Mouse (Mus musculus) limb, embryonic 14.5 days (tissue): ENCODE results near the gene Ssx2ip. TPM values are rescaled to one million over a fixed set of nuclear protein-coding genes. Genes with fewer than 3 reads are reported as not detected.

ENCODE experiments used
- ATAC-seq: fragments of 200-750 bp; cut with Nextera tagmentation; 2 replicates; pipeline ENCODE4 v1.8.0; 2017; ENCODE audit warnings: low read depth, moderate number of reproducible peaks, moderate TSS enrichment; ENCODE audit not compliant: low FRiP score
- DNase-seq: peaks from one replicate; pipeline ENCODE4 v3.0.0-alpha.2; 2015; ENCODE audit warnings: low spot score
- H3K27ac ChIP-seq: fragments of 300-500 bp; sonication (generic); replicated peaks from 2 replicates; pipeline ENCODE4 v1.5.1; 2014; ENCODE audit warnings: low read depth, mild to moderate bottlenecking, low read length, moderate library complexity, mixed read lengths
- H3K27me3 ChIP-seq: fragments of 300-500 bp; sonication (generic); 2 replicates; pipeline ENCODE4 v1.6.1; 2014; ENCODE audit warnings: low read length, mixed read lengths; ENCODE audit not compliant: control insufficient read depth, insufficient read depth
- H3K36me3 ChIP-seq: fragments of 300-500 bp; sonication (generic); 2 replicates; pipeline ENCODE4 v1.6.1; 2014; ENCODE audit warnings: mild to moderate bottlenecking, low read length, moderate library complexity, mixed read lengths; ENCODE audit not compliant: control insufficient read depth, insufficient read depth
- H3K4me1 ChIP-seq: fragments of 300-500 bp; sonication (generic); 2 replicates; pipeline ENCODE4 v1.6.1; 2014; ENCODE audit warnings: antibody characterized with exemption, low read length, mixed read lengths; ENCODE audit not compliant: control insufficient read depth, insufficient read depth
- H3K4me2 ChIP-seq: fragments of 300-500 bp; sonication (generic); replicated peaks from 2 replicates; pipeline ENCODE4 v1.6.1; 2014; ENCODE audit warnings: low read depth, mild to moderate bottlenecking, low read length, moderate library complexity; ENCODE audit not compliant: severe bottlenecking
- H3K4me3 ChIP-seq: fragments of 300-500 bp; sonication (generic); replicated peaks from 2 replicates; pipeline ENCODE4 v1.5.1; 2014; ENCODE audit warnings: low read length
- H3K9ac ChIP-seq: fragments of 300-500 bp; sonication (generic); 2 replicates; pipeline ENCODE4 v1.6.1; 2014; ENCODE audit warnings: mild to moderate bottlenecking, low read depth, low read length, moderate library complexity; ENCODE audit not compliant: severe bottlenecking
- H3K9me3 ChIP-seq: fragments of 300-500 bp; sonication (generic); 2 replicates; pipeline ENCODE4 v1.6.1; 2016; ENCODE audit warnings: low read length; ENCODE audit not compliant: control insufficient read depth
- POLR2A ChIP-seq: fragments of 200-500 bp; IDR thresholded peaks from 2 replicates; pipeline ENCODE4 v1.8.0; 2012; ENCODE audit warnings: inconsistent platforms, mild to moderate bottlenecking, moderate library complexity, borderline replicate concordance; ENCODE audit not compliant: insufficient read depth, insufficient read length; ENCODE audit errors: extremely low read depth
- WGBS: fragments of 180-500 bp; shearing (Covaris S2); extraction: QIAGEN DNeasy Blood & Tissue Kit; methylation state at CpG from one replicate; pipeline ENCODE4 v1.1.7; 2014; 5-methylcytosine and 5-hydroxymethylcytosine counted together
- polyA plus RNA-seq, 2 experiments: library from polyadenylated mRNA; depleted of rRNA in 1 of 2; stranded (reverse) in 1 of 2; unstranded in 1 of 2; fragments of >200 nt; fragmentation: Nextera tagmentation in 1 of 2; extraction: Ambion mirVana in 1 of 2; gene quantifications; 2 replicates each; pipeline versions ENCODE4 v1.2.1 to v1.2.3; 2012 to 2014

Ssx2ip gene
- 9.1 and 12.2 TPM in 2 replicates for polyA plus RNA-seq (2012; rRNA removed)
- polyA plus RNA-seq (2014; fragmentation: Nextera tagmentation; extraction: Ambion mirVana): 28.6 and 32.6 TPM in 2 replicates

DNA sequence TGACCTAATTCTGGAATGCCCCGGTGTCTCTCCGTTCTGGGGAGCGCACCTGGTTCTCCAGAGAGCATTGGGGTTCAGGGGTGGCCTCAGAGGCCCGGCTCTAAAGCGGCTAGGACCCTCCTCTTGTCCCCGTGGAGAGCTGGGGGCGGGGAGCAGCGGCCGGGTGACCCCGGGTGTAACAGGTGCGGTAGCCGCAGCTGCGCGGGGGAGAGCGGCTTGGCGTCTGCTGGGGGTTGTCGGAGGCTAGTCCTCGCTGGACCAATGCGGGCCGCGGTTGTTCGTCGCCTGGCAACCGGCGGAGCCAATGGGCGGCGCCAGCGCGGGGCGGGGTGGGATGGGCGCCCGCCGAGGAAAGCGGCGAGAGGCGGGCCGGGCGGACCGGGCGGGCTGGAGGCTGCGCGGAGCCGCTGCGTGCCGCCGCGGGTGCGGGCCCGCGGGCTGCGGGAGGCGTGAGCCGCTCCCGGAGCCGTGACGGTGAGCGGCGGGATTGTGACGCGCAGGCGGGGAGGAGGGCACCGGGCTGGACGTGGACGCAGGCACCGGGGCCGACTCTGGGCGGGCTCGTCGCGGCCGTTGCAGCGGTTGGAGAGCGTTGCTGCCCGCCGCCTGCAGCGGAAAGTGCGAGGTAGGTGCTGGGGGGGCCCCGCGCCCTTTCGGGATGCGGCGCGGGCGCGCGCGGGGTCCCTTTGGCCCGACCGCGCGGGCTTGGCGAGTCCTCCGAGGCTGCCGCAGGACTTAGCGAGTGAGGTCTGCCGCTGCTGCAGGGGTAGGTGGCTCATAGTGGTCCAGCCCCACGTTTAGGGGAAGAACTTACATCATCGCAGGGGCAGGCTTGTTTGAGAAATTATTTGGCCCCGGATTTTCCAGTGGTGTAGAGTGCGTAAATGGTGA, at the start of gene Ssx2ip:
TSS of gene Ssx2ip (plus strand) at position 332 of the 891 bp plus-strand sequence.
- peak within 1 kb of the TSS; percentile 86 for H3K4me3 ChIP-seq
- no peak for TF ChIP-seq POLR2A
- H3K4me2 ChIP-seq: peak within 1 kb of the TSS; percentile 75
- 4% methylated on average over 72 of the region's 100 CpGs for WGBS
- H3K4me1 ChIP-seq: peaks cover 15% of the 10 kb centered on the region
- H3K27me3 ChIP-seq: no peaks in the 10 kb centered on the region
- peak within 1 kb of the TSS; percentile 70 for H3K27ac ChIP-seq
- peak; percentile 98 for ATAC-seq
- H3K36me3 ChIP-seq: no peaks in the 10 kb centered on the region
- peak within 1 kb of the TSS; percentile 85 for H3K9ac ChIP-seq
- H3K9me3 ChIP-seq: no peaks in the 10 kb centered on the region
- DNase-seq: peak; percentile 92

DNA sequence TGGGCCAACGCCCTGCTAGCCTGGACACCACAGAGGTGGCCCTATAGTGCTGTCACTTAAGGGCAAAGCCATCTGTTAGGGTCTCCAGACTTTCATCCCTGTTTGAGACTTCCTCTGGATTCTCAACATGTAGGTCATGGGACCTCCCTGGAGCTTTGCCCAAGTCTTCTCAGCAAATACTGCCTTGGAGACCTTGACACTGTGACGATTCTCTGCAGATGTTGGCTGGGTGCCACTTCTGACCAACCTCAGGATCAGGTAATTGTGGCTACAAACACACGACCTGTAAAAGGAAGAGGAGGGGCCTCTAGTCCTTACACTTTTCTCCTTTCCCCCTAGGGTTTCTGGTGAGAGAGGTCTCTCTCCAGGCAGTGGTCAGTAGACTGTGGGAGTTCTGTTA, 49.3 kb upstream of the Ssx2ip start:
- 54% methylated on average over 3 of the region's 3 CpGs for WGBS
- DNase-seq: no peak
- H3K27me3 ChIP-seq: no peaks in the 10 kb centered on the region
- H3K4me2 ChIP-seq: no peak overlapping the region
- no peak overlapping the region for H3K4me3 ChIP-seq
- no peaks in the 10 kb centered on the region for H3K9me3 ChIP-seq
- H3K36me3 ChIP-seq: no peaks in the 10 kb centered on the region
- no peak overlapping the region for H3K9ac ChIP-seq
- no peak overlapping the region for H3K27ac ChIP-seq
- ATAC-seq: no peak
- H3K4me1 ChIP-seq: no peaks in the 10 kb centered on the region
- no peak for TF ChIP-seq POLR2A

- DNase-seq: no peak
- H3K27ac ChIP-seq: no peak overlapping the region
- H3K9ac ChIP-seq: no peak overlapping the region
- TF ChIP-seq POLR2A: no peak
- no peaks in the 10 kb centered on the region for H3K36me3 ChIP-seq
- H3K27me3 ChIP-seq: no peaks in the 10 kb centered on the region
- H3K4me1 ChIP-seq: no peaks in the 10 kb centered on the region
- H3K9me3 ChIP-seq: no peaks in the 10 kb centered on the region
- no peak overlapping the region for H3K4me3 ChIP-seq
- 93% methylated on average over 9 of the region's 9 CpGs for WGBS
- H3K4me2 ChIP-seq: no peak overlapping the region
- no peak for ATAC-seq
Measured at GRCm38 (mm10) chr3:146365471-146365870, 39.0 kb upstream of the Ssx2ip start.

DNA sequence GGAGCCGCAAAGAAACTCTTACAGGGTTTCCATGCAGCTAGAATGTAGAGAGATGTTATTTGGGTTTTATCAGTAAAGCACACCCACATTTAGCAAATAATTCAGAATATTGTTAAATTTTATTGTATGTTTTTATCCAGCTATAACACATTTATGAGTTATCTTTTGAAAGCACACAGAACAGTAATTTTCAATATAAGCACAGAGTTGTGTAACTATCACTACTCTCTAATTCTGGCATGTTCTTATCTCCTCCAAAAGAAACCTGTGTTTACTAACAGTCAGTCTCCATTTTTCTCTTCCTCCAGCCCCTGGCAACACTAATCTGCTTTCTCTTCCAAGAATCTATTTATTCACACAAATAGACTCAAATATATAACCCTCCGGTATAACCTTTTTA, 37.4 kb upstream of the Ssx2ip start:
- ATAC-seq: no peak
- TF ChIP-seq POLR2A: no peak
- WGBS: 92% methylated on average over 2 of the region's 2 CpGs

GRCm38 (mm10) chr3:146370553-146371095, 33.8 kb upstream of the Ssx2ip start:
- Histone ChIP-seq H3K4me2 (no peak overlapping the region), H3K4me1 (no peaks in the 10 kb centered on the region), H3K27me3 (no peaks in the 10 kb centered on the region), H3K9me3 (no peaks in the 10 kb centered on the region), H3K9ac (no peak overlapping the region), H3K36me3 (no peaks in the 10 kb centered on the region), H3K4me3 (no peak overlapping the region), H3K27ac (no peak overlapping the region)
- DNase-seq (no peak), ATAC-seq (no peak)
- 85% methylated on average over 7 of the region's 7 CpGs for WGBS
- no peak for TF ChIP-seq POLR2A

More for the DNA sequence above, 37.4 kb upstream of the Ssx2ip start:
- Histone ChIP-seq H3K27ac (no peak overlapping the region), H3K4me1 (no peaks in the 10 kb centered on the region), H3K4me3 (no peak overlapping the region), H3K4me2 (no peak overlapping the region), H3K9ac (no peak overlapping the region), H3K9me3 (no peaks in the 10 kb centered on the region), H3K27me3 (no peaks in the 10 kb centered on the region), H3K36me3 (no peaks in the 10 kb centered on the region)
- DNase-seq: no peak
